Mouse (Mus musculus): ENCODE measurements around the gene Rbm5. TPM values are rescaled to one million over a fixed set of nuclear protein-coding genes. Genes with fewer than 3 reads are reported as not detected.

The Rbm5 gene
- polyA plus RNA-seq, 1 experiment from 2014 or later: 206 TPM

DNA sequence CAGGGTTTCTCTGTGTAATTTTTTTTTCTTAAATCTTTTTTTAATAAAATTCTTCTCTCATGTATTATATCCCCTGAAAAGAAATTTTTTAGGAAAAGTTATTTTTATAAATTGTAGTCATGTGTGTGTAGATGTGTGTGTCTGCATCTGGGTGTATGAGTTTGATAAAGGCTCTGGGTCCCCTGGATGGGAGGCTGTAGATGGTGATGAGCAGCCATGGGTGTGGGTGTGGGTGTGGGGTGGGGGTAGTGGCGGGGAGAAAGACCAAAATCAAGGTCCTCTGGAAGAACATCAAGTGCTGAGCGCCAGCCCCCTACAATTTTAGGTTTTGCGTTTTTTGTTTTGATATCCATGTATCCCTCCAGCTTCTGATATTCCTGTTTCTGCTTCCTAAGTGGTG lies 22.7 kb downstream of the Rbm5 start:
- Histone ChIP-seq H3K4me3 (no peak overlapping the region), H3K36me3 (replicated peaks) (peaks cover 100% of the 10 kb centered on the region), H3K9me3 (peaks cover 4% of the 10 kb centered on the region; the same call in 1 of the 2 replicates), H3K27me3 (replicated peaks; ENCODE audit: low read depth, poor library complexity, severe bottlenecking) (no peaks in the 10 kb centered on the region), H3K27ac (replicated peaks) (no peak overlapping the region), H3K4me1 (no peaks in the 10 kb centered on the region)
- WGBS: 96% methylated on average over 3 of the region's 3 CpGs
- no peak for DNase-seq (ENCODE audit: low spot score)

DNA sequence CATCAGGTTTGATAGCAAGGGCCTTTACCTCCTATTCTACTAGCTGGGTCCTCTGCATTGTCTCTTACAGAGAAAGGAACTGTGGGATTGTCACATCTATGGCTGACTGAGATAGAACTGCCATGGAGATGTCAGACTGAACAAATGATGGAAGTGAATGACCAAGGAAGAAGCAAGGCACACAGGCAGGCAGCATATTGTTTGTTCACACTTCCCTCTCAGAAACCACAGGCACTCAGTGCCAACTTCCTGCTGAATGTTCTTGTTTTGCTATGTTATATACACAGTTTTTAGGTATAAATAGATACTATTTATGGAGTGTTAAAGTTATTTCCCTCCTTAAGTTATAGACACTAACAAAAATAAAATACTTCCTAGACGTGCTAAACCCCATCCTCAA lies 23.5 kb downstream of the Rbm5 start:
- no peaks in the 10 kb centered on the region for H3K27me3 ChIP-seq (replicated peaks; ENCODE audit: low read depth, poor library complexity, severe bottlenecking)
- peaks cover 100% of the 10 kb centered on the region for H3K36me3 ChIP-seq (replicated peaks)
- no peak overlapping the region for H3K4me3 ChIP-seq
- H3K27ac ChIP-seq (replicated peaks): no peak overlapping the region
- 94% methylated on average over 1 of the region's 1 CpGs for WGBS
- H3K4me1 ChIP-seq: no peaks in the 10 kb centered on the region
- no peak for DNase-seq (ENCODE audit: low spot score)
- H3K9me3 ChIP-seq: peaks cover 4% of the 10 kb centered on the region; the same call in 1 of the 2 replicates

DNA sequence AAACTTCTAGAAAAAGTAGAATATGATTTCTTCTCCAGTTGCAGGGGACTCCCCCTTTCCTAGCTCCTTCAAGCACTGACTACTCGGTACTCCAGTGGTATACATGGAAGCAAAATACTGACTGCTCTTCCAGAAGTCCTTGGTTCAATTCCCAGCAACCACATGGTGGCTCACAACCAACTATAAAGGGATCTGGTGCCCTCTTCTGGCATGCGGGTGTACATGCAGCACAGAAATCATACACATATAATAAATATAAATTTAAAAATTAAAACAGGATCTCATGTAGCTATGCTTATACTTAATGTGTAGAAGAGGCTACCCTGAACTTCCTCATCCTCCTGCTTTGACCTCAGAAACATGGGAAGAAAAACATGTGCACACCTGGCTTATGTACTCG lies 24.1 kb downstream of the Rbm5 start:
- DNase-seq (ENCODE audit: low spot score): no peak
- no peaks in the 10 kb centered on the region for H3K27me3 ChIP-seq (replicated peaks; ENCODE audit: low read depth, poor library complexity, severe bottlenecking)
- H3K9me3 ChIP-seq: peaks cover 4% of the 10 kb centered on the region; the same call in 1 of the 2 replicates
- H3K36me3 ChIP-seq (replicated peaks): peaks cover 100% of the 10 kb centered on the region
- no peak overlapping the region for H3K27ac ChIP-seq (replicated peaks)
- no peaks in the 10 kb centered on the region for H3K4me1 ChIP-seq
- H3K4me3 ChIP-seq: no peak overlapping the region
- WGBS: 95% methylated on average over 3 of the region's 3 CpGs

DNA sequence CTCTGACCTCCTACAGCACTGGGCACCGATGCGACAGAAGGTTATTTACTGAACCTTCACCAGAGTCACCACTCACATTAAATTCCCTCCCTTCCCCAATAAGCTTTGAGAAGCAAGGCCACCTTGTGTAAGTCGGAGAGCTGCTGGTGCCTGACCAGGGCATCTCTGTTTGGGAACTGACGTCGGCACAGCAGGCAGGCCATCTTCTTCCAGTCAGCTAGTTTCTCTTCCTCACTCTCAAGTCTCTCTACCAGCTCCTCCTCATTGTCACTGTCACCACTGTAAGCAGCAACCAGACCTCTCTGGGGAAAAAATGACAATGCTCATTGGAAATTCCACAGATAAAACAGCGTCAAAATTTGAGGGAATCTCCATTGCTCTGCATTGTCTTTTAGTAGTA lies 26.7 kb downstream of the Rbm5 start:
- H3K4me3 ChIP-seq: no peak overlapping the region
- DNase-seq (ENCODE audit: low spot score): no peak
- no peaks in the 10 kb centered on the region for H3K4me1 ChIP-seq
- 93% methylated on average over 6 of the region's 6 CpGs for WGBS
- no peaks in the 10 kb centered on the region for H3K27me3 ChIP-seq (replicated peaks; ENCODE audit: low read depth, poor library complexity, severe bottlenecking)
- H3K27ac ChIP-seq (replicated peaks): no peak overlapping the region
- peaks cover 100% of the 10 kb centered on the region for H3K36me3 ChIP-seq (replicated peaks)
- peaks cover 4% of the 10 kb centered on the region; the same call in 1 of the 2 replicates for H3K9me3 ChIP-seq

DNA sequence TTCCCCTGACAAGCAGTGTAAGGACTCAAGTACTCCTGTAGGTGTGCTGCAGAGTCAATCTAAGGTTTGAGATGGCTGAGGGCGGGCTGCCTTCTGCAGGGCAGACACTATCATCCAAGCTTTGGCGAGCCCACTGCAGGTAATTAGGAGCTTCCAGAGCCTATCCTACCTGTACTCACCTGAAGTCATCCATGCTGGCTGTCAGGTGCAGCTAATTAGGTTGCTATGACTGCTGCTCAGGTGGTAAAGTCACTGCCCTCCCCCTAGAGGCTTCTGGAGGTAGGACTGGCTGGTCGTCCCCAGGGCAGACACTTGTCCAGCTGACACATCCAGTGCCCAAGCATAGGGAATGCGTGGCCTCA lies 32.0 kb downstream of the Rbm5 start:
- 49% methylated on average over 4 of the region's 4 CpGs for WGBS
- Histone ChIP-seq H3K27ac (replicated peaks) (no peak overlapping the region), H3K4me3 (no peak overlapping the region), H3K4me1 (peaks cover 39% of the 10 kb centered on the region), H3K36me3 (replicated peaks) (peaks cover 58% of the 10 kb centered on the region), H3K27me3 (replicated peaks; ENCODE audit: low read depth, poor library complexity, severe bottlenecking) (peaks cover 28% of the 10 kb centered on the region), H3K9me3 (no peaks in the 10 kb centered on the region)
- peak; percentile 64 for DNase-seq (ENCODE audit: low spot score)

DNA sequence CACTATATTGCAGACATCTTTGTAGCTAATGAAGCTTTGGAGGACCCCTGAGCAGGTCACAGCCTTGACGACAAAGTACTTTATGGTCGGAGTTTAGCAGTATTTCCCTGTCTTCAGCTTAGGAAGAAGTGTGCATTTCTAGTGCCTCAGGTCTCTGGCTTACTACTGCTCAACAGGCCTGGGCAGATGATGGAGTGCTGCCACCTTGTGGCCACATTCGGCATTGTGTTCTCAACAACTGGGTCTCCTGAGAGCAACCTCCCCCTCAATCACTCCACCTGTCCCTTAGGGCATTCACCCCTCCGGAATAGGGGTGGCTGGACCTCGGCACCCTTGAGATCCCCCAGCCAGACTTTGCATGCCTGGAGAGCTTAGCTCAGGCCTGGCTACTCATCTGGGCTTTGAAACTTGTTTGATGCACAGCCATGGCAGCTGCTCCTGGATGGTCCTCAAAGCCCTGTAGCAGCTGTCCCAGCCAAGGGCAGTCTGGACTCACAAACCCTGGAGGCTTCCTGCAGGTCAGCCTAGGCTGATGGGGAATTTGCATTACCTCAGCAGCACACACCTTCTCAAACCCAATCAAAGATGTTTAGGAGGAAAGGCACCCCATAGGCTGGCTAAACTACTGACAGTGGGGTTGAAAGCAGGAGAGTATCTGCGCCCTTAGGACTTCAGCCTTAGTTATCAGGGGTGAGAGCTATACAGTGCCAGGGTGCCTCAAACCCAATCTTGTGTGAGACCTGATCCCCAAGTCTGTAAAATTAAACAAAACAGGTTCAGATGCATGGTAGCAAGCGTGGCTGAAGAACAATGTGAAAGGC lies 32.6 kb downstream of the Rbm5 start:
- Histone ChIP-seq H3K27me3 (replicated peaks; ENCODE audit: low read depth, poor library complexity, severe bottlenecking) (peaks cover 28% of the 10 kb centered on the region), H3K4me1 (peaks cover 39% of the 10 kb centered on the region), H3K27ac (replicated peaks) (0 out of 2 replicates have a peak overlapping the region, but pooled peaks have one; percentile 42), H3K36me3 (replicated peaks) (peaks cover 52% of the 10 kb centered on the region), H3K4me3 (no peak overlapping the region), H3K9me3 (no peaks in the 10 kb centered on the region)
- WGBS: 21% methylated on average over 7 of the region's 7 CpGs
- DNase-seq (ENCODE audit: low spot score): peak; percentile 91

DNA sequence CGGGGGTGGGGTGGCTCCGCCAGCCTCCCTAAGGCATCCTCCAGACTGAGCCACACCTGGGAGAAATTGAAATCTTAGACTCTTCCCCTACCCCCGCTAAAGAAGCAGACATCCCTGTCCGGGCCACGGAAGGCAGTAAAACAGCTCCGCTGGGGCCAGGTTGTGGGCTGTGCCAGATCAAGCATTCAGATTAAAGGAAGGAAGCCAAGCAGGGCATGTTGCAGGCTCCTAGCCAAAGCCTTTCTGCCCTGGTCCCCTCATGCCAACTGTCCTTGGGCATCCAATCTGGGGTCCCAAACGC lies 34.7 kb downstream of the Rbm5 start:
- H3K9me3 ChIP-seq: no peaks in the 10 kb centered on the region
- WGBS: under 1% methylated on average over 7 of the region's 7 CpGs
- H3K27me3 ChIP-seq (replicated peaks; ENCODE audit: low read depth, poor library complexity, severe bottlenecking): peaks cover 28% of the 10 kb centered on the region
- H3K27ac ChIP-seq (replicated peaks): peak overlapping the region; percentile 88
- H3K36me3 ChIP-seq (replicated peaks): peaks cover 31% of the 10 kb centered on the region
- H3K4me1 ChIP-seq: peaks cover 44% of the 10 kb centered on the region
- peak; percentile 73 for DNase-seq (ENCODE audit: low spot score)
- peak overlapping the region; percentile 51 for H3K4me3 ChIP-seq

DNA sequence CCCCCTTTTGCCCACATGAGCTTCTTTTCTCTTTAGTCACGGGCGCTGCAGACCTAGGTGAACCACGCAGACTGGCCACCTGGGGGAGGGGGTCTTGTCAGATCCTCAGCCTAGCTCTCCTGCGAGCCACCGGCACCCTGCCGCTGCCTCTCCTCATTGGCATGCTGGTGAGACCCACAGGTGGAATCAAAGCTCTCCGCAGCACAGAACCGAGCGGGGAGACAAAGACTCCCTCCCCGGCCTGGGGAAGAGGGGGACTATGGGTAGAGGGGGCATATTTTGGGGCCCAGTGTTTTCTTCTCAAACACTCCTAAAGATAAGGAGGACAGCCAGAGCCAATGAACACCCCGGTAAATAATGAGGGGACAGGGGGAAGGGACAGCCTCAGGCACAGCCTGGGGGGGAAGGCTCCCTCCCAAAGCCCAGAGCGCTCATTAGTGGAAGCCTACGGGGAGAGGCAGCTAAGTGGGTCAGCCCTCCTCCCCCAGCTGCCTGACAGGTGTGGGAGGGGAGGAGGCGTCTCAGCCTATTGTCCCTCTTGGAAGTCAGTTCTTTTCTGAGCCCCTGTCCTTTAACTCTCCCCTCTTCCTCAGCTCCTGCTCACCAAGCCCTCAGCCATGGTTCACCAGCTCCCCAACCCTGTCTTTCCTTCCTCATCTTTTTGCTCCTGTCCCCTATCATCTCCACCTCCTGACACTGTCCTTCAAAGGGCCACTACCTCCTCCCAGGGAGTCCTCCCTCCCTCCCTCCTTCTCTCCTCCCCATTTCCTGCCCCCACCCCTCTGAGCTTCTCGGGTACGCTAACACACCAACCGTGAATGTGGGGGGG lies 35.2 kb downstream of the Rbm5 start:
- Histone ChIP-seq H3K4me3 (peak overlapping the region; percentile 51), H3K27me3 (replicated peaks; ENCODE audit: low read depth, poor library complexity, severe bottlenecking) (peaks cover 28% of the 10 kb centered on the region), H3K36me3 (replicated peaks) (peaks cover 25% of the 10 kb centered on the region), H3K27ac (replicated peaks) (peak overlapping the region; percentile 88), H3K4me1 (peaks cover 50% of the 10 kb centered on the region), H3K9me3 (no peaks in the 10 kb centered on the region)
- DNase-seq (ENCODE audit: low spot score): peak; percentile 58
- 2% methylated on average over 17 of the region's 17 CpGs for WGBS

DNA sequence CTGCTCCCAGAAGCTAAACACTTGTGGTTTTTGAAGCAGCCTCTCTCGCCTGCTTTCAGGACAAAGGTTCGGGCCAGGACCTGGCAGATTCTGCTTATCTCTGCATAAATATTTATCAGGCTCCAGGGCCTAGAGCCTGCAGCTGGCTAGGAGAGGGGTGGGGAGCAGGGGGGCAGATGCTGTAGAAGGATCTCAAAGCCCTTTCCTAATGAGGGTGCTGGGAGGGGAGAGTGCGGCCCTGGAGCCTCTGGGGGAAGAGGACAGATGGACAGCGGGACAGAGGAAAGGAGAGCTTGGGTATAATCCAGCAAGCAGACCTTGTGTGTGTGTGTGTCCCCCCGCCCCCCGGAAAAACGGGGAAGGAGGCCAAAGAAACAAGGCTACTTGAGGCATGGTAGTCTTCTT lies 36.2 kb downstream of the Rbm5 start:
- H3K4me1 ChIP-seq: peaks cover 60% of the 10 kb centered on the region
- H3K36me3 ChIP-seq (replicated peaks): peaks cover 15% of the 10 kb centered on the region
- DNase-seq (ENCODE audit: low spot score): no peak

DNA sequence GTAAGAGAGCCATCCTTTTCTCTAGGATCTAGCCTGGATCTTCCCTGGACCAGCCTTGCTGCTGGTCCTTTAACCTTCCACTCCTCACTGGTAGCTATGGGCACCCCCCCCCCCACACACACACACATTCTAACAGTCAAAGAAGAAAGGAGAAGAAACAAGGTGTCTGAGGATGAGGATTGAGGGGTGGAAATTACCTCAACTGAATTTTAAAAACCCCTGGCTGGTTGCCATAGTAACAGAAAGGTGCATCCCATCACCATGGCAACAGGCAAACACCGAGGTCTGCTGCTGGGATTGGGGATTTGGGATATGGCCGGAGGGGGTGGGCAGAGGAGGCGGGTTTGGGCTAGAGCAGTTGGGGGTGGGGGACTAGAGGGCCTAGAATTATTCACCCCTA lies 41.1 kb downstream of the Rbm5 start:
- H3K27me3 ChIP-seq (replicated peaks; ENCODE audit: low read depth, poor library complexity, severe bottlenecking): peaks cover 8% of the 10 kb centered on the region
- DNase-seq (ENCODE audit: low spot score): peak; percentile 69
- H3K27ac ChIP-seq (replicated peaks): peak overlapping the region; percentile 78
- 22% methylated on average over 3 of the region's 3 CpGs for WGBS
- no peak overlapping the region for H3K4me3 ChIP-seq
- H3K4me1 ChIP-seq: peaks cover 76% of the 10 kb centered on the region
- no peaks in the 10 kb centered on the region for H3K36me3 ChIP-seq (replicated peaks)
- no peaks in the 10 kb centered on the region for H3K9me3 ChIP-seq

More for the DNA sequence above, 36.2 kb downstream of the Rbm5 start:
- Histone ChIP-seq H3K27ac (replicated peaks) (peak overlapping the region; percentile 88), H3K4me3 (peak overlapping the region; percentile 51; the same call in 1 of the 2 replicates), H3K27me3 (replicated peaks; ENCODE audit: low read depth, poor library complexity, severe bottlenecking) (peaks cover 28% of the 10 kb centered on the region), H3K9me3 (no peaks in the 10 kb centered on the region)
- 32% methylated on average over 7 of the region's 7 CpGs for WGBS

DNA sequence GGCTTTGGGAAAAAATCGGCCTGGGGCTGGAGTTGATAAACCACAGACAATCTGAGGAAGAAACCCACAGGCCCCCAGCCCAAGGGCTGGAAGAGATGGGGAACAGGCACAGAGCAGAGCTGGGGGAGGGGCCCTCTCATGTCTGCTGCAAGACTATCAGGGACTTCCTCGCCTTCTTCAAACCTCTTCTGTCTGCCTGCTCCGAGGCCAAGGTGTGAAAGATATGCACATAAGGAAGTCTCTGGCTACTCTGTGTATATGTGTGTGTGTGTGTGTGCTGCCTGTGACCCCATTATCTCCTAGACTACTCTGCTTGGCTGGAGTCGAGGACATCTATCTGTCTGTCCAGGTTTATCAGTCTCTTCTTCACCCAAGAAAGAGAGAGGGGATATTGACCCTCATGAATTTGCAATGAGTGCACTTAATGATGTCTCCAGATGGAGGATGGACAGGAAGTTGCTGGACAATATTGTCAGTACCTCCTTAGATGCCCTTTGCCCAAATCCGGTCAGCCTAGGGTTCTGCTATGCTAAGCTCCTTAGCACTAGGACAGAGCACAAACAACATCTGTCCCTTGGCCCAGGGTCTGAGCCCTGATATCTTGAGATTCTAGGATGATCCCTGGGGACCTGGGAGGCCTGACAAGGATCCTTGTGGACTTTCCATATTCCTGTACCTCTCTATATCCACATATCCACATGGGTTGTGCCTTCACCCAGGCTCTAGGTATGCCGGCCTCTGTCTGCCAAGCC lies 41.7 kb downstream of the Rbm5 start:
- no peaks in the 10 kb centered on the region for H3K9me3 ChIP-seq
- H3K4me1 ChIP-seq: peaks cover 76% of the 10 kb centered on the region
- DNase-seq (ENCODE audit: low spot score): no peak
- H3K4me3 ChIP-seq: no peak overlapping the region
- H3K27ac ChIP-seq (replicated peaks): peak overlapping the region; percentile 78
- WGBS: 70% methylated on average over 6 of the region's 6 CpGs
- H3K36me3 ChIP-seq (replicated peaks): no peaks in the 10 kb centered on the region
- H3K27me3 ChIP-seq (replicated peaks; ENCODE audit: low read depth, poor library complexity, severe bottlenecking): peaks cover 2% of the 10 kb centered on the region

DNA sequence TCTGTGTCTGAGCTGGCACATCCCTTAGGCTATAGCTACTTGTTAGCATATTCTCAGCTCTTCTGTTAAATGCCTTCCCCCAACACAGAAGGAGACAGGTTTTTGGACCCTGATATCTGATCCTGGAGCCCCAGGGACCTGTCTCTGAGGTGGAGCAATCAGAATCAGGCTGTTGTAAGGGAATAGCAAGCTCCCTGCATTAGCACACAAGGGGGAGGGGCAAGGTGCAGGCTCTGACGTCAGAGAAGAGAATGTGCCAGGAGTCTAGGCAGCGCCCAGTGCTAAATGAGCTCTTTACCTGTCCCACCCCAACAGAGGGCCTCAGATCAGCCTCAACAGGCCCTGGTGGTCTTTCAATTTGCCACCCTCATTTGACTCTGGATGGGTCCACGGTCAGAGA lies 43.8 kb downstream of the Rbm5 start:
- H3K4me3 ChIP-seq: no peak overlapping the region
- H3K4me1 ChIP-seq: peaks cover 95% of the 10 kb centered on the region
- no peaks in the 10 kb centered on the region for H3K36me3 ChIP-seq (replicated peaks)
- peaks cover 12% of the 10 kb centered on the region for H3K27me3 ChIP-seq (replicated peaks; ENCODE audit: low read depth, poor library complexity, severe bottlenecking)
- WGBS: 44% methylated on average over 3 of the region's 3 CpGs
- peak; percentile 51 for DNase-seq (ENCODE audit: low spot score)
- peak overlapping the region; percentile 78 for H3K27ac ChIP-seq (replicated peaks)
- H3K9me3 ChIP-seq: no peaks in the 10 kb centered on the region

Measured in embryonic facial prominence, embryonic 10.5 days (tissue).